Mouse (Mus musculus) adrenal gland, adult 8-10 months (tissue): ENCODE data around the gene Gpd2. TPM values are rescaled to one million over a fixed set of nuclear protein-coding genes. Genes with fewer than 3 reads are reported as not detected.
A peak's percentile ranks its signal among the peaks of the same experiment; 100 is the strongest.

Experiments
- DNase-seq: peaks from one replicate; pipeline ENCODE4 v3.0.0; 2022
- total RNA-seq, 4 experiments: library from RNA; stranded (reverse); gene quantifications; 2 replicates each; pipeline ENCODE4 v1.2.4; 2022

The Gpd2 gene
- 10 to 100 TPM; 25.5 to 71.3 (median 53.2) TPM for total RNA-seq

DNA sequence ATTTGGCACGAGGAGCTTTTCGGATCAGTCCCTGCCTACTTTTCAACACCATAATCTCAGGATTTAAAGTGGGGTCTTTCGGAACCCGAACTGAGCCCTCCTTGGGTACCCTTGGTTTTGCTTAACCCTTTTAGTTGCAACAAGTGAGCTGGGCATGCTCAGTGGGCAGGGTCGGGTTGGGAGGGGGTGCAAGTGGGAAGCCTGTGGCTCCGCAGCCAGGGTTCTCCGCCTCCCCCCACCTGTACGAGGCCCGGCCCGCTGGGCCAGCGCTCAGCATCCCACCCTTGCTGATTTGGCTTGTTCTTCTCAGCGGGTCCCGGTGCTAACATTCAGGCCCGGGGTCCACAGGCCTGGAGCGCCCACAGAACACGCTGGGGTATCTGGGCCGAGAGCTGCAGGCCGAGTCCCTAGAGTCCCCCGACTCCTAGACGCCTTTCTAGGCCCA, at the start of gene Gpd2:
TSS of gene Gpd2 (plus strand) at position 161 of the 445 bp plus-strand sequence.
- DNase-seq: no peak

DNA sequence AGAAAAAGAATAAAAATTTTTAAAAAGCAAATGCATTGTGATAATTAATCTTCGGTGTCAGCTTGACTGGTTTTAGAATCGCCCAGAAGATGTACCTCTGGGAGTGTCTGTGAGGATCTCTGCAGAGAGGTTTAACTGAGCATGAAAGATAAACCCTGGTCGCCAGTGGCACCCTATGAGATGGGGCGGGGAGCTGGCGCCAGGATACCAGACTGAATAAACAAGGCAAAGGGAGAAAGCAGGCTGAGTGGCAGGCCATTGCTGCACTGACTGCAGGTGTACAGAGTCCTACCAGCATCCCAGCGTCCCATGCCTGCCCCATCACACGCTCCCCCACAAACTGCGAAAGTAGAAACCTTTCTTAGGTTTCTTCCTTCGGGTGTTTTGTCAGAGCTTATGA, 49.2 kb upstream of the Gpd2 start:
- DNase-seq: no peak

DNA sequence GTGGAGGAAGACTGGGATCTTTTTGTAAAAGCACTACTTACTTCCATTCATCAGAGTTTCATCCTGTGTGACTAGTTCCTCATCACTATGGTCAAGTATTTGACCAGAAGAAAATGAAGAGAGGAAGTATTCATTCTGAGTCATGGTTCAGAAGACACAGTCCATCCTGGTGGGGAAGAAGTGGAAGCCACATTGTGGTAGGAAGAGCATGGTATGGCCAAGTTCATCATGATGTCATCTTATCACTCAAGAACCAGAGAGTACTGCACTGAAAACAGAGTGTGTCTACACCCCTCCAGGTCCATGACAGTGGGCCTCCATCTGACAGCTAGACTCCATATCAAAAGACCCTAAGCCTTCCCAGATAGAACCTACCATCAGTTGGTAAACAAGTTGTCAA, 46.6 kb upstream of the Gpd2 start:
- DNase-seq: no peak

DNA sequence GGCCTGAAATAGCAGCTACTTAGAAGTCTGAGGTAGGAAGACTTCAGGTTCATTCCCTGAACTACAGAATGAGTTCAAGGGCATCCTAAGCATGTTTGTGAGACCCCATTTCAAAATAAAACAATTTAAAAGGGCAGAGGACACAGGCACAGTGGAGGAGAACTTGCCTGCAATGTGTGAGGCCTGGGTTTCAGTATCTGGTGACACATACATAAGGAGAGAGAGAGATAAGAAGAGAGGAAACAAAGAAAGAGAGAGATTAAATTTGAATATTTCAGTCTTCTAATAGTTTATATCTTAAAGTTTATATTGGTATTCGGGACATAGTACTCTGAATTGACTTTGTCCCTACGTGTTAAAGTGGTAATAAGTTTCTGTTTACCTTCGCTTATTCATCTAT, 38.4 kb upstream of the Gpd2 start:
- no peak for DNase-seq

DNA sequence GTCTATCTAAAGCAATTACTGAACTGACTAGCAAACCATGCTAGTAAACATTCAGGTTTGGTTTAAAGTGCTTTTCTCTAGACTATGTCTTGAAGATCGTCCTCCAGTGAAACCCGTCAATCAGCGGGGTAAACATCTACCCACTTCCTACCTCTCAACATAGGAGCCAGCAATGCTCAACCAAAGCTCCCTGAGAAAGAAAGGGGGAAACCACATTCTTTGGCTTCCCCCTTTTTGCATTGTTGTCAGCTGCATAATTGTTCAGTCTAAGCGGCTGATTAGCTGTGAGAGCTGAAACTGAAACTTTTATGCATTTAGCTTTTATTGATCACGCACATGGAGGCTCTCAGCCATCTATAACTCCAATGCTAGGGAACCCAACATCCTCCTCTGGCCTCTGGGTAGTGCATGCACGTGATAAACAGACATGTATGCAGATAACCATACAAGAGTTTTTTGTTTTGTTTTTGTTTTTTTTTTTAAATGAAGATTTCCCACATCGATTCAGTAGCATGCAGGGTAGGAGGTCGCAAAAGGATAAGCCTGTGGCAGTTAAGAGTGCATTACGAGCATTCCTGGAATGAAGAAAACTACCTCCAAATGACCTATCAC, 28.9 kb upstream of the Gpd2 start:
- DNase-seq: no peak

DNA sequence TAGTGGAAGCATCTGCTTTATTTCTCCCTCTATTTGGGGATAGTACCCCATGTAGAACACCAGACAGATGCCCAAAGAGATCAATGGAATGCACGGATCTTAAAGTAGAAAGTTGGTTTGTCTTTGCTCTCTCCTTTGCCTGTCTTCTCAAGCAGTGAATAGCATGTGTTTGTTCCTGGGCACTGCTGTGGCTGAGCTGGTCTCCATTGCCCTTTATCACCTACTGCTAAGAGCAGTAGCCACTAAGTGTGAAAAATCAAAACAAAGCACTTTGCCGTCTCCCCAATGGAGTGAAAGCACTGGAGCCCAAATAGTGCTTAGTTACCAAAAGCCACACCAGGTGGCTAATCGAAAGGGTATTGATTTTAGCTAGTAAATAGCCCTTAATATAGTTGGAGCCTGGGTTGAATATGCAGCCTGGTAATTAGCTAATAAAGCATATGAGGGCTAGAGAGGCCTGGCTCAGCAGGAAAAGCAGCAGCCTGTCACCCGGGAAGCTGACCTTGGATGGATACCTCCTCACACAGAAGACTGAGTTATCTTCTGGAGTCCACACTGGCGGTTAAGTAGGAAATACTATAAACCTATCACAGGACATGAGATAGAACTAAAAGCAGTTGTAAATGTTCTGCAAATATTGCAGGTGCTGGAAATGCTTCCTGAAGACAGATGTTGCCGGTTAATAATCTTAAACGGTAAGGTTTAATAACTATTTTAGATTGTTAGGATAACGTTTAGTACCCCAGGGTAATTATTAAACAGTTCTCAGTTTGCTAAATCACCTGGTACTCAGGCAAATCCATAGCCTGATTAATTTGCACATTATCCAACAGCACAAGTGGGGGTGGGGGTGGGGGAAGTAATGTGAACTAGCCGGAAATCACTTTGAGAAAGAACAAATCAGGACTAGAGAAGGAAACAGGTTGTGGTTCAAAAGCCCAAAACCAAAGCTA, 26.1 kb upstream of the Gpd2 start:
- no peak for DNase-seq

DNA sequence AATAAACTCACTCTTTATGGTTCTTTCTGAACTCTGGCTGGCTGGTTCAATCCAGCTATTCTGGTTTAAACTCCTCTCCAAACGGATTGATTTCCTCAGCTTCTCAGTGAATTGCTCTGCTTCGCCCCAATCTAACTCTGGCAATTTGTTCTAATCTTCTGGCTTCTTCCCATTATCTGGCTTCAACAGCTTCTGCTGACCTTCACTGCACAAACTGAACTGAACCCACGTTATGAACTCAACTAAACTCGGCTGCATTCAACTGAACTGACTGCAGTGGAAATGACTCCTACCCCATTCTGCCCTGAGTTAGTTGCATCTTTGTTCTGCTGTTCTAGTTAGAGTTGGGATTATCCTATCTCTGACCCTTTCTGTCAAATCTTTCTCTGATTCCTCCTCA, 24.1 kb upstream of the Gpd2 start:
- no peak for DNase-seq

DNA sequence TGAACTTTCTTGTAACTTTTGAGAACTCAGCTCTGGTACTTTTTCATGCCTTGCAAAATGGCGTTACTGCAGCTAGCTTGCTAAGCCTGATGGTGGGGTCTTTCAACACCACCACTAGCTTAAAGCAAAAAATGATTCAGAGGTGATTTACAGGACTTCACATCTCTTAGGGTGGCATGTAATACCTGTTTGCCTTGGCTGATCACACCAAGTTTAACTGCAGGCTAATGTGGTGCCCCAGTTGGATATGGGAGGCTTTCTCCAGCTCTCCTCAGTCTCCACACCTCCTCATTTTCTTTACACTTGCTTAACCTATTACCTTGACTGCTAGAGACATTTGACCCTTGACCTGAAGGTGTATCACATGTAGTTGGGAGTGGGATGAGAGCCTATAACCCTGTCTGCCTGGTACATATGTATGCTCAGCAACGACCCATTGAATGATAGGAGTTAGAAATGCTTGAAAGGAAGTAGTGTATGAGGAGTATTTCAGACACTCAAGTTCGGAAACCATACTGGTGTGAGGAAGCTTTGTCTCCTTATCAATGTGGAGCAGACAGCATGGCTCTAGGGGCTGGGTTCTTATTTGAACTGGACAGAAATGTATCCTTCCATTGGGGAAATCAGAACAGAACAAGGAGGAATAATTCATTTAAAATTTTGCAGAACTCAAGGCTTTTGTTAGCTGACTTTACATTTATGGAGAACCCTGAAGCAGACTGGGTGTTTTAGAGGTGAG, 14.0 kb upstream of the Gpd2 start:
- DNase-seq: no peak

DNA sequence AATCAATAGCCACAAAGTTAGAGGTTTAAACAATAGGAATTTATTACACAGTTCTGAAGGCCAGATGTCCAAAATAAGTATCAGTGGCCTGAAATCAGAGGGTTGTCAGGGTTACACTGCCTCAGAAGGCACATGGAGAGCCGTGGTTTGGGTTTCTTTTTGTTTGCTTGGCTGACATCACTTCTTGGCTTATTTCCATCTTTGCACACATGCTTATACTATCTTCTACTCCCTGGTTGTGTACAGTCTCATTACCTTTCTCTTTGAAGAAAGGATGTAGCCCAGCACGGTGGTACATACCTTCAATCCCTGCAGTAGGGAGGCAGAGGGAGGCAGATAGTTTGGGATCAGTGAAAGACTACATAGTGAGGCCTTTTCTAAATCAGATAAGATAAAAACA, 12.2 kb upstream of the Gpd2 start:
- DNase-seq: no peak

DNA sequence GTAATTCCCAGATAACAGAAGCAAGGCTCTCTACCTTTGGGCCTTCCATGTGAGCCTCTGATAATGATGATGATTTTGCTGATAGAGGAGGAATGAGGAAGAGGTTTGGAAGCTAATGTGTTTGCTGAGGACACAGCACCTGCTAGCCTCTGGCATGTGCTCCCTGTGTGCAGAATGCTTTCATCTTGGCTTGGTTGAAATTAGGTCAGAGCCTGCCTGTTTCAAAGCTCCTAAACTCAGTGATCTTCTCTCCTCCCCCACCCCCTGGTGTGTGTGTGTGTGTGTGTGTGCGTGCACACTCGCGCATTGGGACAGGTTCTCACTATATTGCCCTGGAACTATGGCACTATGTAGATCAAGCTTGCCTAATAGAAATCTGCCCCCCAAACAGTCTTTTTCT, 10.0 kb upstream of the Gpd2 start:
- DNase-seq: no peak

DNA sequence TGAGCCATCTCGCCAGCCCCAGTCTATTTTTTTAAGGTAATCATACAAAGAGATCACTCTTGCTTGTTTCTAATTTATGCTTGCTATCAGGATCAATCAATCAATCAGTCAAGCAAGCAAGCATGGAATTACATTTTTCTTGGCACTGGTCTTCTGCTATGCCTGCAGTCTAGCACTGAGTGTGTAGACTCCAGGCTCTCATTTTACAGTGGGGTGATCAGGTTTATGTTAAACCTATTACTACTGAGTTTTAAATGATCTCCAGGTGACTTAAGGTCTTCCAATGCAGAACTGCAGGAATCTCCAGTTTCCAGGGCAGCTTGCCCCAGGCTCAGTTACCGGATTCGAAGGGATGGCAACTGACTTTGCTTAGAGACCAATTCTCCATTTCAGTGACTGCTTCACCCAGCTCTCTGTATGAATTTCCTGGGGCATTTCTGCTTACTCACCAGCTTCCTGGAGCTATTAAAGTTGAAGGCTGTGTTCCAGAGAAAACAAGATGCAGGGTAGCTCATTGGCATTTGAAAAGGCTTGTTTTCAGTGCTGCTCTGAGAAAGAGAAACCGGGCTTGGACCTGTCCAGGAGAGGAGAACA, 7.7 kb upstream of the Gpd2 start:
- no peak for DNase-seq

DNA sequence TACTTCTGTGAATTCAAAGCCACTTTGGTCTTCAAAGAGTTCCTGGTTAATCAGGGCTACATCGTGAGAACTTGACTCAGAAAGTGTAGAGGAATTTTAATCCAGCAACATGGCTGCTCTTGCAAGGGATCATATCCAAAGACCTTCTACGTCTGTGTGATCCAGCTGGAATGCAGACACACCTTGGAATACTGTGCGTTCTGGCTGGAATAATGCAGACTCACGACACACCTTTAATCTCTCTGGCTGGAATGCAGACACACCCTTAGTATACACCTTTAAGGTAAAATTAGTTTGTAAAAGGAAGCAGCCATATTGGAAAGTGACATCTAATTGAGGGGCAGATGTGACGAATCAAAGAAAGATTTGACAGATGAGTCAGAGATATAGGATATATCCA, 6.0 kb upstream of the Gpd2 start:
- DNase-seq: no peak

DNA sequence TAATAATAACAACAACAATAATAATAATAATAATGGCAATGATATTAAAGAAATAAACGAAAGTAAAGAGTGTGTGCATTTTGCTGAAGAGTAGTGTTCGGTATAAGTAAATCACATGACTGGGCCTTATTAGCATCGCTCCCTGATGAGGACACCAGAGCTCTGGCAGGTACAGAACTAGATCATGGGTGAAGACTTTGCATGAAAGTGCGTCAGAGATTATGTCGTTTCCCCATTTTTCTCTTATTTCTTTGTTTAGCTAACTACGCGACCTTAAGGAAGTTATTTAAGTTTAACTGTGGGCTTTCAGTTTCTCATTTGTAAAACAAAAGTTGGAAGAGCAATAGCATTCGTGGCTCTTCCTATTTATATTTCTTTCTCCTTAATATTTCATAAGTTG, 5.1 kb upstream of the Gpd2 start:
- DNase-seq: no peak

DNA sequence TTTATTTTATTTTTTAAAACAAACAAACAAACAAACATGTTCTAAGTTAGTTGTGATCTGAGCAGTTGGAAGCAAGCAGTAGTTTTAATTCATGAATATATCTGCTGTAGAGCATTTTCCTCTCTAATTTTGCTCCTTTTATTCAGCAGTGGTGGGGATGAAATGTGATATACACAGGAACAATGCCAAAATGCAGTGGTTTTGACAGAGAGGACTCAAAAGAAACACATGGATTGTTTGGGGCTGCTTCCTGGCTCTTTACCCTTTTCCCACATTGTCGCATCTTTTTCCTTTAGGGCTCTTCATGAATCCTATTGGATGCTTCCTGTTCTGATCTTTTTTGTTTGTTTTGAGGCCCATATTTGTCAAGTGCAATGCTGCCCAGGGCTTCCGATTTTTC, 1.2 kb upstream of the Gpd2 start:
- DNase-seq: no peak

DNA sequence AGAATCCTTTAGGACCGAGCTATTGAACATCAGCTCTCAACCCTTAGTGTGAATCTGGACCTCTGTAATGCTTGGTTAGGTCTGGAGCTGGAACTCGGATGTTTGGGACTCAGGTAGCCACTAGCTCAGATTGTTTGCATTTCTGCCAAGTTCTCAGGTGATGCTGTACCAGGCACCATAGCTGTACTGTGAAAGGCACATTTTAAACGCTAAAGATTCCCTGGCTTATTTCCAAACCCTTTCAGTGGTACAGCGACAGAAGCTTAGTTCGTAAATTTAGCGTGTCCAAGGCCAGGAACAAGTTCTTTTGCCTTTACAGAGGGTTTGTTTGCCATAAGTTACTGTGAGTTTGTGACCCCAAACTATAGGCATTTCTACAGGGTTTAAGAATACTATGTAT, 409 bp upstream of the Gpd2 start:
- DNase-seq: no peak

DNA sequence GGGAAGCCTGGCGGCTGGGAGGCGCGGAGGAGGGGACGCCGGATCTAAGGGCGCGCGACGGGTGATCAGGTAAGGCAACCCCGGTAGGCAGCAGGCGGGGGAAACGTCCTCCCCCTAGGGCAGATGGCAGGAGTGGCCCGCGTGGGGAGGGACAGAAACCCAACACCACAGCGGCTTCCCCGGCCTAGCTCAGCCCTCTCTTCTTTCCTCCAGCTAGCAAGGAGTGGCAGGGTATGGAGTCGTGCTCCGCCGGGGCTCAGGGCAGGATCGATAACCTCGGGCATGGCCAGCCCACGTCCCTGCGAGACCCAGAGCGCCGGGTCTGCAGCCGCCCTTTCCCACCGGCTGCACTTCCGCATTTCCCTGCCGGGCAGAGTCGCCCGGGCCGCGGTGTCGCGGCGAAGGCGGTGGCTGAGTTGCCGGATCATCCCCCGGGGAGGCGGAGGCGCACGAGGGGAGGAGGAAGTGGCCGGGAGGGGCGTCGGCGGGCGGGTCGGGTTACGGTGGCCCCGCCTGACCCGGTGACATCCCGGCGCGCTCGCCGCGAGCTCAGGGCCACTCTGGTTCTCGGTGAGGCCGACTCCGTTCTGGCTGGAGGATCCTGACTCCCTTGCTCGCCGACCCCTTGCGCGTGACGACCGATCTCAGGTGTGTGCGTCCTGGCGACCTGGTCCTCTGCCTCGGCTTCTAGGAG, 632 bp downstream of the Gpd2 start:
- DNase-seq: peak; percentile 89

DNA sequence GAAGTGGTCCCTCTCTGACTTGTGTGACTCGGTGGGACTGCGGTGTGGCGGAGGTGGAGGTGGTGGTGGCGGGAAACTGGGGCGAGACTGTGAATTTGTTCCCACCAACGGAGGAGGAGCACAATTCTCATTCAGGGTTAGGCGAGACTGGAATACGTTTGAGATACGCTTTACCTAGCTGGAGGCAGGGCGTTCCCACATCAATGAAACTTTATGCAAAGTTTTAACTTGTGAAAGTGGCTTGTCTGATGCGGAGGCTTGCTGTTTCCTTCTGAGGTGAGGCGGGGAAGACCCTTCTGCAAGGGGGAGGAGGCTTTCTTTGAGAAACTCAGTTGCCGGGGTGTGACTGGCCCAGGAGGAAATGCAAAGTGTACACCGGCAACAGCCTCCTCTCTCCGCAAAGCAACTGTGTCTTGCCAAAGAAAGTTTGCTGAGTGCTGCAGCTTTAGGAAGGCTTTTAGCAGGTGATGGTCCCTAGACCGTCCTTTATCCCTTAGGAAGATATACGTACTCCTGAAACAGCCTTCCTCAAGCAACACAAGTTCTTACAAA, 1.3 kb downstream of the Gpd2 start:
- no peak for DNase-seq

DNA sequence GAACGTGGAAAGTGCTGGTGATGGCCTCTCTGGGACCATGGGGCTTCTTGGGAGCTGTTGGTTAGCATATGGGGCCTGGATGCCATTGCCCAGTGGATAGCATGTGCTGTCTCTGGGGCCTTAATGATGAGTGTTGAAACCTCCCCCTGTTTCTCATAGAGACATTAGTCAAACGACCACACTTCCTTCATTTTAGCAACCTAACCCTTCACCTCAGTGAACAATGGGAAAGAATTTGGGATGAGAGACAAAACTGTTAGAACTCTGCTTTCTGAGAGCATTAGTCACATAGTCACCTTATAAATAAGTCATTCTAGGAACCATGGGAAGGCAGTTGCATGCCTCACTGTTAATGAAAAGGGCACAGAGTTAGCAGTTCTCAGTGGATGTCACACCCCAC, 1.9 kb downstream of the Gpd2 start:
- DNase-seq: no peak

DNA sequence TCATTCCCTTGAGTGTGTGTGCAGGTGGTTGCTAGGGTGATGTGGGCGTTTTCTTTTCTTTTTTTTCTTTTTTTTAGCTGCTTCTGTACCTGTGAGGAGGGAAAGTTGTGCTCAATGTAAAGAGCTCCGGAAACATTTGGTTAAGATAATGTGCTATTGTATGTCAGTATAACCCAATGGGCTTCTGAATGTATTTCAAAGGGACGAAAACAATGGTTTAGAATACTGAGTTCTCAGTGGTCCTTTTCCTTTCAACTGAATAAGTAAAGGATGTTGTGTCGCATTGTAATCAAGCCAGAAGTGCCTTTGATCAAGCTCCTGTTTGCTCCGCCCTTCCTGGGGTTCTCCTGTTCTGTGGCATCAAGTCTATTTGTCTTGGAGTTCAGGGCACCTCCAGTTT, 6.6 kb downstream of the Gpd2 start:
- DNase-seq: no peak

DNA sequence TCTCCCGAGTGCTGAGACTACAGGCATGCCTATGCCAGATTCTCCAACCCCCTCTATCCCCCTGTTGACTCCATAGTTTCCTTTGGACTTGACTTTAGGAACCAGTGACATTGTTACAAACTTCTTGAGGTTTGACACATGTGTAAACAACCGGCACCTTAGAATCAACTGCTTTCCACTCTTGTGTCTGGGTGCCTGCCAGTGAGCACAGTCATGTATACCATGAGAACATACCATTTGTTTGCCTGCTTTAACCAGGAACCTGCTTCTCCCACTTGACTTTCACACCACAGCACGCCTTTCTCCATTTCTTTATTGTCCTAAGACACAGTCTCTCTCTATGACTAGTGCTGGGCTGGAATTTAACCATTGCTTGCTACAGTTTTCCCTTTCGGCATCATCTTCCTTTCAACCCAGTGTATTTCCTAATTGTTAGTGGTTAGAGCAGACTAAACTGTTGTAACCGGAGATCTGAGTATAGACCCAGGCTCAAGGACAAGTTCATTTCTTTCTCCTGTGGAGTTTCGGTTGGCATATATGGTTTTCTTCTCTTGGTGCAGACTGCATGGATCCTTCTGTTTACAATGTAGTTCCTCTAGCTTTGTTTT, 8.4 kb downstream of the Gpd2 start:
- DNase-seq: no peak

DNA sequence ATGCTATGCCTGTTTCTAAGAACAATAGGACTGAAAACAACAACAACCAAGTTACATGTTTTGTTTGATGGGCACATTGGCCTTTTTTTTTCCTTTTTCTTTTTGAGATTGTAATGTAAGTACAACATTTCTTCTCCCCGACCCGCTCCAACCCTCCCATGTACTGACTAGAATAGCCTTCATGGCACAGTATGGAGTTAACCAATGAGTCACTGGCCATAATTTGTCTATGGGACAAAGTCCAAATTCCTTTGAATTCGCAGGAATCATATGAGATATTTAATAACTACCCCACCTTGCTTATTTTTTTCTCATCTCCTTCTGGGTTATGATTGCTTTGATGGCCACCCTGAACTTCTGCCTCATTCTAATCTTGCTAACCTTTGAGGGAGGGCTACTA, 12.7 kb downstream of the Gpd2 start:
- no peak for DNase-seq
